Mouse (Mus musculus): ENCODE data around the gene Tmem14c.
A peak's percentile ranks its signal among the peaks of the same experiment; 100 is the strongest.

The Tmem14c gene

DNA sequence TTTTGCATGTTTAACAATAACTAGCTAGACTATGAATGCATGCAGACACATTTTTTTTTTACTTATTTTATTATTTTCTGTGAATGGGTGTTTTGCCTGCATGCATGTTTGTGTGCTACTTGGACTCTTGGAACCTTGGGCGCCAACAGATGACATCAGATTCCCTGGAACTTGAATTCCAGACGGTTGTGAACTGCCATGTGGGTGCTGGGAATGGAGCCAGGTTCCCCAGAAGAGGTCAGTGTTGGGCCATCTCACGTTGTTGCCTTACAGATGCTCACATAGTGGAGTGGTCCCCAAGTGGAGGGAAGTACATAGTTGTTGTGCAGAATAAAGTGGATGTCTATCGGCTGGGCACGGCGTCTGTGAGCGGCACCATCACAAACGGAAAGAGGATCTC is 7.1 kb upstream of the Tmem14c start:
- no peak for DNase-seq

DNA sequence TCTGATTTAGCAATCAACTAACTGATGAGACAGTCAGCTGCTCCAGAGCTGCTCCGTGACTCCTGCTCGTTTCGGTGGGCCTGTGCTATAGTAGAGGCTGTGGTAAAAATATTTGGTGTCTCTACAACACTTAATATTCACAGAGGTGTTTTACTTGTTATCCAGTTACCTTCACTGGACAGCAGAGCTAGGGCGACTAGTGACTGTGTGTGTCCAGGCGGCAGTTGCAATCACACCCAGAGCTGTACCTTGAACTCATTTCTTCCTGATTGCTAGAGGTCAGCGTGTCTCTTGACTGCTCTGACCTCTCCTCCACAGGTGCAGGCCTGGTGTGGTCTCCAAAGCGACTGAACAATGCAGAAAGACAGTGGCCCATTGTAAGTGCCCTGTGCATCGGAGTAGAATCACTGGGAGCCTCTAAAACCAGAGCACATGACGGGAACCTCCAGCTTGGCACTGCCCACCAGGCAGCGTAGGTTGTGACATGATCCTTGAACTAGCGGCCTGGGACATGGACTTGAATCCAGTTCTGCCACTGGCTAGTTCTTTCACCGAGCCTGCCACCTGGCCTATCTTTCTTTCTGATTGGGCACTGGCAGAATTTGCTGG is 809 bp downstream of the Tmem14c start:
- peak; percentile 92 for DNase-seq

- DNase-seq, result no peak
Measured at GRCm38 (mm10) chr13:41017832-41018231, 1.7 kb downstream of the Tmem14c start.

DNA sequence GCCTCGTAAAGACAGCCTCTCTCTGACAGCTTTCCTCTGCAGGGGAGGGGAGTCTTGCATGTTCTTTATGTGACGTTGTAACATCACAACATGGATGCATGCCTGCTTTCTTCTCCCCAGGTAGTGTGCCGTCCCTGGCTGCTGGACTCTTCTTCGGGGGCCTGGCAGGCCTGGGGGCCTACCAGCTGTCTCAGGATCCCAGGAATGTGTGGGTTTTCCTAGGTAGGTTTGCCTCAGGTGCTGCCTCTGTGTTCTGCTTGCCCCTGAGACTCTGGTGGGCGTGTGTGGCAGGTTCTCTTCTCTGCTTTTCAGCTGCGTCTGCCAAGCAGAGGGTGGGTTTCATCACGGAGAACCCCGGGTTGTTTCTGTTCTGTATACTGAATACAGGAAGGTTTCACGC is 2.1 kb downstream of the Tmem14c start:
- DNase-seq, result peak; percentile 87

GRCm38 (mm10) chr13:41018756-41019591 is 2.9 kb downstream of the Tmem14c start:
- peak; percentile 89 for DNase-seq

GRCm38 (mm10) chr13:41020494-41020893 is 4.4 kb downstream of the Tmem14c start:
- DNase-seq, result peak; percentile 48

DNA sequence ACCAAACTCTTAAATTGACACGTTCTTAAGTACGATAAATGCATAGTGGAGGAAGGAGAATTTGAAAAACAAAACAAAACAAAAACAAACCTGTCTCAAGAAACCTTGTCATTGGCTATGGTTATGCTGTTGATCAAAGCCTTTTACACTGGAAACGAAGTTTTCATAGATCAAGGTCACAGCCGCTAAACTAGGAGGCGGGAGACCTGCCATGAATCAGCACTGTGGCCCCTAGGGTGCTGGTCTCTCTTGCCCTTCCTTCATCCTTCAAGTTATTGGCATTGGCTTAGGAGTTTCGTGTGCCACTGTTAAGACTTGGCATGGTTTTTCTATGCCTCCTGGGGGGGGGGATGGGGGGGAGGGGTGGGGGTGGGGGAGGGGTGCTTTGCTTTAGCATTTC is 5.5 kb downstream of the Tmem14c start:
- DNase-seq, result peak; percentile 0

- DNase-seq, result peak; percentile 18
Measured at GRCm38 (mm10) chr13:41022099-41022498, 6.0 kb downstream of the Tmem14c start.

DNA sequence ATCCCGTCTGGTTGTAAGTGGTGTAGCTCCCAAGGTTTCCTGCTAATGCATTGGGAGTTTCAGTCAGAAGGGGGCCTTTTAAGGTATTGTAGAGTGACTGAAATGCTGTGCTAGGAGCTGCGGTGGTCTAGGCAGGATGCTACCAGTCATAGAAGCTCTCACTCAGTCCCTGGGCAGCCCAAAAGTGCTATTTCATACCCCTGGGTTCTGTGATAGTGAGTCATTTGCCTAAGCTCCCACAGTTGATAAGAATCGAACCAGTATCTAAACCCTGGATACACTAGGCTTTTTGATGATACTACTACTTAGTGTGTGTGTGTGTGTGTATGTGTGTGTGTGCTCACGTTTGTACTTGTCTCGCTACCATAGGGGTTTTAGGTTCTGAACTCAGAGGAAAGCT is 14.0 kb downstream of the Tmem14c start:
- no peak for DNase-seq

DNA sequence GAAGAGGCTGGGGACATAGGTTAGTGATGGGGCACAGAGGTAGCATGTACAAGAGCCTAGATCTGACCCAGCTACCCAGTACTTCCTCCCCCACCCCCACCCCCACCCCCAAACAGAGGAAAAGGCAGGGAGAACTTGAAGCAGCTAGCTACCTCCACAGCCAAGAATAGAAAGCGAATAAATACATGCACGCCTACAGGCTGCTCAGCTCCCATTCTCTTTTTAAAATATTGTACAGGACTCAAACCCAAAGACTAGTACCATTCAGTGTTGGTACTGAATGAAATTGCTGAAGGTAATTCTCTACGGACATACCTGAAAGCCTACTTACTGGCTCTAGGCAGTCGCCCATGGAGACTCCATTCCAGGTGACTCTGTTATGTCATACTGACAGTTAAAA is 26.4 kb downstream of the Tmem14c start:
- no peak for DNase-seq

GRCm38 (mm10) chr13:41045901-41046300 is 29.8 kb downstream of the Tmem14c start:
- DNase-seq, result peak; percentile 70

DNA sequence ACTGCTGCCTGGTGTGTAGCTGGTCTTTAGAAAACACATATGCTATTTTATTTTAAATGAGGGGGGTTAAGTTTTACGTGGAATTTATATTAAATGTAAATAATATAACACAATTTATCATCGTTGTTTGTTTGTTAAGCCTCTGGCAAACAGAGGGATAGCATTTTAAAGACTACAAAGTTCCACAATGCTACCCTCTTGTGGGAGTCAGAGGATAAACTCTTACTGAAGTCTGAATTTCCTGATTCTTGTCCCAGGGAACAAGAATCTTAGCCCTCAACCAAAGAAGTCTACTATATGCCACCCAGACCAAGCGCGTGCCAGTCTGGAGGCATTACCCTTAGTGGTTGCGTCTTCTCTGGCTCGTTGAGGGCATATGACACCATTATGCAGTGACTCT is 31.2 kb downstream of the Tmem14c start:
- no peak for DNase-seq

DNA sequence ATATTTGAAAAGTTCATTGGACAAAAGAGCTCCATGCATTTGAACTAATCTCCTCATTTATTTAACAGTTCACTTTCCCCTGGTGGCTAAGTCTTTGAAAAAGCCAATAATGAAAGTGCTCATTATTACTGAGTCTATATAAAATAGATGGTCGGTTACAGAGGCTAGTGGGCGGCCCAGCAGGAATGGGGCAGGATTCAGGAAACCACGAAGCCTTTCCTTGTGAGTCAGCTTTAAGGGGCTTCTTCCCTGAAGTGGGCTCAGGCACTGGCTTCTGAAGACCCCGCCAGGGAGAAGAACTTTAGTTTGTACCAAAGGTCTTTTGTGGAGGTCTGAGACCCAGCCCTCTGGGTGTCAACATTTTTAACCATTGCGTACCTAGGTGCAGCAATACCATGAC is 35.9 kb downstream of the Tmem14c start:
- peak; percentile 64 for DNase-seq

DNA sequence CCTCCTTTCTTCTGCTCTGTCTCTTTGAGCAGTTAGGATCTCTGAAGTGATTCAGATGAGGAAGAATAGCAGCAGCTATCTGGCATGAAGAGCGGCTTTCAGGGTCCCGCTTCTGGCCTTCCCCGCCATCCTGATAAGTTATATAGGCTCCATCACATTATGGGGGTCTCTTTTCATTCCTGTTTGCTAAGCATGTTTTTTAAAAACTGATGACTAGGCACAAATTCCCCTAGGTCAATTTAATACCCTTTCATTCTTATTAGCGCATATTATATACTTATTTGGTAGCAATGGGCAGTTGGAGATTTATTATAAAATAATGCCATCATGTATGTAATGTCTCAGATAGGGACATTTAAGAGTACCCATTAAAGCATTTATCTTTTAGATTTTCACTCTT is 51.5 kb downstream of the Tmem14c start:
- DNase-seq, result peak; percentile 23

DNA sequence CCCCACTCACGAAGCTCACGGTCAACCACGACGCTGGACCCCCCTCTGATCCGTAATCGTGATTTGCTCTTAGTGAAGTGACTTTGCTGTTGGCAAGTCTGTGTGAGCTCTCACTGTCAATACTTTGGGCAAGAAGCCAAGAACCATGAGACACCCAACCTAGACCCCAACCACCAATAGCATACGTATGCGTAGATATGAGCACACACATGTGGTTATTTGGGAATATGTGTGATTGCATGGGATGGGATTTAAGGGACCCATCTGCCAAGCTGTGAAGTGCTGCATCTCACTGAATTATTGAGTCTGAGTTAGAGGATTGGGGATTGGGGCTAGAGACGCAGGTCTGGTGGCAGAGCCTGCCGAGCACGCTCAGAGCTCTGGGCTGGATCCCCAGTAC is 55.5 kb downstream of the Tmem14c start:
- no peak for DNase-seq
